Mouse (Mus musculus) limb, embryonic 11.5 days (tissue): ENCODE results near the gene 4930544D05Rik. TPM values are rescaled to one million over a fixed set of nuclear protein-coding genes. Genes with fewer than 3 reads are reported as not detected.
A peak's percentile ranks its signal among the peaks of the same experiment; 100 is the strongest.

Source experiments
- ATAC-seq: fragments of 200-750 bp; cut with Nextera tagmentation; 2 replicates; pipeline ENCODE4 v1.8.0; 2017; ENCODE audit warnings: low read depth; ENCODE audit not compliant: insufficient number of reproducible peaks, low FRiP score, low TSS enrichment
- DNase-seq: peaks from one replicate; pipeline ENCODE4 v3.0.0-alpha.2; 2015; ENCODE audit warnings: low spot score
- H3K27ac ChIP-seq: fragments of 300-500 bp; sonication (generic); replicated peaks from 2 replicates; pipeline ENCODE4 v1.5.1; 2014; ENCODE audit warnings: low read depth, mild to moderate bottlenecking, low read length
- H3K27me3 ChIP-seq: fragments of 300-500 bp; sonication (generic); 2 replicates; pipeline ENCODE4 v1.6.1; 2014; ENCODE audit warnings: mild to moderate bottlenecking, low read length, mixed read lengths; ENCODE audit not compliant: control insufficient read depth, insufficient read depth
- H3K36me3 ChIP-seq: fragments of 300-500 bp; sonication (generic); 2 replicates; pipeline ENCODE4 v1.6.1; 2014; ENCODE audit warnings: mild to moderate bottlenecking, low read length, moderate library complexity, mixed read lengths; ENCODE audit not compliant: control insufficient read depth, insufficient read depth
- H3K4me1 ChIP-seq: fragments of 300-500 bp; sonication (generic); 2 replicates; pipeline ENCODE4 v1.6.1; 2014; ENCODE audit warnings: low read length, mixed read lengths; ENCODE audit not compliant: control insufficient read depth, insufficient read depth
- H3K4me2 ChIP-seq: fragments of 300-500 bp; sonication (generic); 2 replicates; pipeline ENCODE4 v1.6.1; 2014; ENCODE audit warnings: low read depth, mild to moderate bottlenecking, moderate library complexity; ENCODE audit not compliant: severe bottlenecking
- H3K4me3 ChIP-seq: fragments of 300-500 bp; sonication (generic); 2 replicates; pipeline ENCODE4 v1.5.1; 2014; ENCODE audit warnings: low read depth, low read length
- H3K9ac ChIP-seq: fragments of 300-500 bp; sonication (generic); 2 replicates; pipeline ENCODE4 v1.6.1; 2014; ENCODE audit warnings: mild to moderate bottlenecking, low read length
- H3K9me3 ChIP-seq: fragments of 300-500 bp; sonication (generic); 2 replicates; pipeline ENCODE4 v1.6.1; 2016; ENCODE audit warnings: low read length; ENCODE audit not compliant: control insufficient read depth
- WGBS: fragments of 180-500 bp; shearing (Covaris S2); extraction: QIAGEN DNeasy Blood & Tissue Kit; methylation state at CpG from one replicate; pipeline ENCODE4 v1.1.7; 2014; 5-methylcytosine and 5-hydroxymethylcytosine counted together
- polyA plus RNA-seq: library from polyadenylated mRNA; unstranded; fragments of >200 nt; fragmentation: Nextera tagmentation; extraction: Ambion mirVana; gene quantifications from 2 replicates; pipeline ENCODE4 v1.2.1, GENCODE M21; 2014

4930544D05Rik gene
- polyA plus RNA-seq, 1 experiment from 2014 or later: not detected

GRCm38 (mm10) chr11:70623053-70623742 is 7.5 kb downstream of the 4930544D05Rik start:
- Histone ChIP-seq H3K27ac (no peak overlapping the region), H3K27me3 (no peaks in the 10 kb centered on the region), H3K9me3 (no peaks in the 10 kb centered on the region), H3K4me2 (no peak overlapping the region), H3K9ac (no peak overlapping the region), H3K4me1 (no peaks in the 10 kb centered on the region), H3K36me3 (no peaks in the 10 kb centered on the region), H3K4me3 (no peak overlapping the region)
- DNase-seq (no peak), ATAC-seq (no peak)
- WGBS: 86% methylated on average over 10 of the region's 10 CpGs

- Histone ChIP-seq H3K27ac (no peak overlapping the region), H3K4me1 (no peaks in the 10 kb centered on the region), H3K27me3 (no peaks in the 10 kb centered on the region), H3K4me3 (no peak overlapping the region), H3K9me3 (no peaks in the 10 kb centered on the region), H3K9ac (no peak overlapping the region), H3K36me3 (no peaks in the 10 kb centered on the region), H3K4me2 (no peak overlapping the region)
- ATAC-seq: no peak
- WGBS: 45% methylated on average over 4 of the region's 4 CpGs
- DNase-seq: peak; percentile 79
Observed at GRCm38 (mm10) chr11:70625473-70625872, 9.8 kb downstream of the 4930544D05Rik start.

- ATAC-seq (no peak), DNase-seq (no peak)
- Histone ChIP-seq H3K27ac (no peak overlapping the region), H3K27me3 (no peaks in the 10 kb centered on the region), H3K4me2 (no peak overlapping the region), H3K9ac (no peak overlapping the region), H3K4me3 (no peak overlapping the region), H3K36me3 (no peaks in the 10 kb centered on the region), H3K4me1 (no peaks in the 10 kb centered on the region), H3K9me3 (no peaks in the 10 kb centered on the region)
- WGBS: 73% methylated on average over 4 of the region's 4 CpGs
Observed at GRCm38 (mm10) chr11:70626877-70627276, 11.2 kb downstream of the 4930544D05Rik start.

- 73% methylated on average over 2 of the region's 2 CpGs for WGBS
- H3K36me3 ChIP-seq: no peaks in the 10 kb centered on the region
- H3K9ac ChIP-seq: no peak overlapping the region
- no peaks in the 10 kb centered on the region for H3K4me1 ChIP-seq
- no peak overlapping the region for H3K4me3 ChIP-seq
- no peaks in the 10 kb centered on the region for H3K9me3 ChIP-seq
- ATAC-seq (no peak), DNase-seq (no peak)
- H3K27ac ChIP-seq: no peak overlapping the region
- no peak overlapping the region for H3K4me2 ChIP-seq
- H3K27me3 ChIP-seq: no peaks in the 10 kb centered on the region
Observed at GRCm38 (mm10) chr11:70628431-70628830, 12.8 kb downstream of the 4930544D05Rik start.

GRCm38 (mm10) chr11:70629557-70629956 is 13.9 kb downstream of the 4930544D05Rik start:
- ATAC-seq (no peak), DNase-seq (no peak)
- H3K4me3 ChIP-seq: no peak overlapping the region
- H3K27ac ChIP-seq: no peak overlapping the region
- no peaks in the 10 kb centered on the region for H3K9me3 ChIP-seq
- H3K36me3 ChIP-seq: no peaks in the 10 kb centered on the region
- no peak overlapping the region for H3K9ac ChIP-seq
- no peaks in the 10 kb centered on the region for H3K27me3 ChIP-seq
- no peak overlapping the region for H3K4me2 ChIP-seq
- H3K4me1 ChIP-seq: no peaks in the 10 kb centered on the region
- WGBS: 54% methylated on average over 5 of the region's 5 CpGs

GRCm38 (mm10) chr11:70630129-70630528 is 14.5 kb downstream of the 4930544D05Rik start:
- no peak for DNase-seq
- ATAC-seq: no peak
- no peak overlapping the region for H3K4me2 ChIP-seq
- H3K36me3 ChIP-seq: no peaks in the 10 kb centered on the region
- H3K9ac ChIP-seq: no peak overlapping the region
- 69% methylated on average over 7 of the region's 7 CpGs for WGBS
- H3K27ac ChIP-seq: no peak overlapping the region
- no peaks in the 10 kb centered on the region for H3K27me3 ChIP-seq
- H3K4me1 ChIP-seq: no peaks in the 10 kb centered on the region
- H3K9me3 ChIP-seq: no peaks in the 10 kb centered on the region
- no peak overlapping the region for H3K4me3 ChIP-seq

GRCm38 (mm10) chr11:70635601-70636000 is 20.0 kb downstream of the 4930544D05Rik start:
- no peak overlapping the region for H3K4me2 ChIP-seq
- no peaks in the 10 kb centered on the region for H3K4me1 ChIP-seq
- DNase-seq: no peak
- H3K9me3 ChIP-seq: no peaks in the 10 kb centered on the region
- no peaks in the 10 kb centered on the region for H3K27me3 ChIP-seq
- WGBS: 85% methylated on average over 4 of the region's 4 CpGs
- no peak overlapping the region for H3K27ac ChIP-seq
- no peaks in the 10 kb centered on the region for H3K36me3 ChIP-seq
- no peak overlapping the region for H3K9ac ChIP-seq
- no peak overlapping the region for H3K4me3 ChIP-seq
- no peak for ATAC-seq

GRCm38 (mm10) chr11:70637764-70638163 is 22.1 kb downstream of the 4930544D05Rik start:
- Histone ChIP-seq H3K9me3 (no peaks in the 10 kb centered on the region), H3K9ac (no peak overlapping the region), H3K4me1 (no peaks in the 10 kb centered on the region), H3K27ac (no peak overlapping the region), H3K36me3 (no peaks in the 10 kb centered on the region), H3K4me2 (no peak overlapping the region), H3K27me3 (no peaks in the 10 kb centered on the region), H3K4me3 (no peak overlapping the region)
- ATAC-seq (no peak), DNase-seq (no peak)
- WGBS: 79% methylated on average over 1 of the region's 1 CpGs

- Histone ChIP-seq H3K4me1 (no peaks in the 10 kb centered on the region), H3K4me3 (no peak overlapping the region), H3K4me2 (no peak overlapping the region), H3K27ac (no peak overlapping the region), H3K9ac (no peak overlapping the region), H3K9me3 (no peaks in the 10 kb centered on the region), H3K27me3 (no peaks in the 10 kb centered on the region), H3K36me3 (no peaks in the 10 kb centered on the region)
- DNase-seq (no peak), ATAC-seq (no peak)
- 89% methylated on average over 1 of the region's 1 CpGs for WGBS
Observed at GRCm38 (mm10) chr11:70638293-70638692, 22.6 kb downstream of the 4930544D05Rik start.
